Mouse (Mus musculus) neural tube, embryonic 11.5 days (tissue): ENCODE measurements around the gene Dnajb3. TPM values are rescaled to one million over a fixed set of nuclear protein-coding genes. Genes with fewer than 3 reads are reported as not detected.

Source experiments
- ATAC-seq: fragments of 200-750 bp; cut with Nextera tagmentation; 2 replicates; pipeline ENCODE4 v1.8.0; 2017; ENCODE audit warnings: moderate number of reproducible peaks, mild to moderate bottlenecking, moderate TSS enrichment, moderate library complexity; ENCODE audit not compliant: insufficient read depth, low FRiP score, low TSS enrichment
- DNase-seq: peaks from one replicate; pipeline ENCODE4 v3.0.0-alpha.2; 2015; ENCODE audit warnings: low spot score
- H3K27ac ChIP-seq: fragments of 300-500 bp; sonication (generic); 2 replicates; pipeline ENCODE4 v1.5.1; 2014; ENCODE audit warnings: low read depth, mild to moderate bottlenecking, low read length
- H3K27me3 ChIP-seq: fragments of 300-500 bp; sonication (generic); 2 replicates; pipeline ENCODE4 v1.6.1; 2014; ENCODE audit warnings: mild to moderate bottlenecking, low read length, mixed read lengths; ENCODE audit not compliant: control insufficient read depth, insufficient read depth
- H3K36me3 ChIP-seq: fragments of 300-500 bp; sonication (generic); 2 replicates; pipeline ENCODE4 v1.6.1; 2014; ENCODE audit warnings: mild to moderate bottlenecking, low read length, moderate library complexity, mixed read lengths; ENCODE audit not compliant: control insufficient read depth, insufficient read depth
- H3K4me1 ChIP-seq: fragments of 300-500 bp; sonication (generic); 2 replicates; pipeline ENCODE4 v1.6.1; 2014; ENCODE audit warnings: low read length, mixed read lengths; ENCODE audit not compliant: control insufficient read depth, insufficient read depth
- H3K4me2 ChIP-seq: fragments of 300-500 bp; sonication (generic); 2 replicates; pipeline ENCODE4 v1.6.1; 2014; ENCODE audit warnings: low read depth, mild to moderate bottlenecking, moderate library complexity
- H3K4me3 ChIP-seq: fragments of 300-500 bp; sonication (generic); 2 replicates; pipeline ENCODE4 v1.5.1; 2014; ENCODE audit warnings: low read depth, low read length
- H3K9ac ChIP-seq: fragments of 300-500 bp; sonication (generic); 2 replicates; pipeline ENCODE4 v1.6.1; 2014; ENCODE audit warnings: mild to moderate bottlenecking, low read length
- H3K9me3 ChIP-seq: fragments of 300-500 bp; sonication (generic); 2 replicates; pipeline ENCODE4 v1.6.1; 2016; ENCODE audit warnings: low read length; ENCODE audit not compliant: control insufficient read depth
- WGBS: fragments of 180-500 bp; shearing (Covaris S2); extraction: QIAGEN DNeasy Blood & Tissue Kit; methylation state at CpG from one replicate; pipeline ENCODE4 v1.1.7; 2014; 5-methylcytosine and 5-hydroxymethylcytosine counted together
- polyA plus RNA-seq: library from polyadenylated mRNA; unstranded; fragments of >200 nt; fragmentation: Nextera tagmentation; extraction: Ambion mirVana; gene quantifications from 2 replicates; pipeline ENCODE4 v1.2.1, GENCODE M21; 2014

The Dnajb3 gene
- polyA plus RNA-seq, 1 experiment from 2014 or later = 13.6 TPM

GRCm38 (mm10) chr1:88234248-88234610 lies 28.6 kb upstream of the Dnajb3 start:
- no peak overlapping the region for H3K4me3 ChIP-seq
- no peak overlapping the region for H3K9ac ChIP-seq
- H3K36me3 ChIP-seq = 0 out of 2 replicates have a peak, but pooled peaks cover 2% of the 10 kb centered on the region
- H3K4me2 ChIP-seq = no peak overlapping the region
- WGBS = 66% methylated on average over 4 of the region's 4 CpGs
- DNase-seq (no peak), ATAC-seq (no peak)
- H3K9me3 ChIP-seq = peaks cover 96% of the 10 kb centered on the region
- no peak overlapping the region for H3K27ac ChIP-seq
- H3K4me1 ChIP-seq = no peaks in the 10 kb centered on the region
- no peaks in the 10 kb centered on the region for H3K27me3 ChIP-seq

- H3K4me3 ChIP-seq = no peak overlapping the region
- DNase-seq = no peak
- no peaks in the 10 kb centered on the region for H3K36me3 ChIP-seq
- WGBS = 70% methylated on average over 14 of the region's 14 CpGs
- H3K4me2 ChIP-seq = no peak overlapping the region
- no peak overlapping the region for H3K27ac ChIP-seq
- no peak overlapping the region for H3K9ac ChIP-seq
- no peak for ATAC-seq
- no peaks in the 10 kb centered on the region for H3K27me3 ChIP-seq
- H3K9me3 ChIP-seq = peaks cover 92% of the 10 kb centered on the region
- no peaks in the 10 kb centered on the region for H3K4me1 ChIP-seq
Observed at GRCm38 (mm10) chr1:88233421-88234247, 28.1 kb upstream of the Dnajb3 start.

GRCm38 (mm10) chr1:88232664-88233380 lies 27.2 kb upstream of the Dnajb3 start:
- H3K27me3 ChIP-seq = no peaks in the 10 kb centered on the region
- H3K9me3 ChIP-seq = peaks cover 93% of the 10 kb centered on the region
- H3K9ac ChIP-seq = no peak overlapping the region

GRCm38 (mm10) chr1:88231803-88232499 lies 26.4 kb upstream of the Dnajb3 start:
- H3K4me3 ChIP-seq = no peak overlapping the region
- no peaks in the 10 kb centered on the region for H3K27me3 ChIP-seq
- DNase-seq = no peak
- no peak overlapping the region for H3K9ac ChIP-seq
- H3K36me3 ChIP-seq = no peaks in the 10 kb centered on the region
- ATAC-seq = no peak
- H3K27ac ChIP-seq = no peak overlapping the region
- H3K9me3 ChIP-seq = peaks cover 93% of the 10 kb centered on the region
- H3K4me1 ChIP-seq = no peaks in the 10 kb centered on the region
- no peak overlapping the region for H3K4me2 ChIP-seq
- 66% methylated on average over 7 of the region's 7 CpGs for WGBS

More at GRCm38 (mm10) chr1:88232664-88233380, 27.2 kb upstream of the Dnajb3 start:
- Histone ChIP-seq H3K4me3 (no peak overlapping the region), H3K4me2 (no peak overlapping the region), H3K36me3 (no peaks in the 10 kb centered on the region), H3K27ac (no peak overlapping the region), H3K4me1 (no peaks in the 10 kb centered on the region)
- 56% methylated on average over 3 of the region's 3 CpGs for WGBS
- ATAC-seq (no peak), DNase-seq (no peak)

GRCm38 (mm10) chr1:88230981-88231802 lies 25.6 kb upstream of the Dnajb3 start:
- H3K27me3 ChIP-seq = no peaks in the 10 kb centered on the region
- H3K4me3 ChIP-seq = no peak overlapping the region
- H3K9me3 ChIP-seq = peaks cover 96% of the 10 kb centered on the region
- no peak overlapping the region for H3K27ac ChIP-seq
- no peaks in the 10 kb centered on the region for H3K4me1 ChIP-seq
- H3K9ac ChIP-seq = no peak overlapping the region
- ATAC-seq (no peak), DNase-seq (no peak)
- 74% methylated on average over 6 of the region's 6 CpGs for WGBS
- H3K4me2 ChIP-seq = no peak overlapping the region
- no peaks in the 10 kb centered on the region for H3K36me3 ChIP-seq

- ATAC-seq = no peak
- H3K9me3 ChIP-seq = peaks cover 96% of the 10 kb centered on the region
- H3K27ac ChIP-seq = no peak overlapping the region
- no peak overlapping the region for H3K4me3 ChIP-seq
- no peaks in the 10 kb centered on the region for H3K27me3 ChIP-seq
- H3K9ac ChIP-seq = no peak overlapping the region
- no peak for DNase-seq
- H3K4me1 ChIP-seq = no peaks in the 10 kb centered on the region
- no peaks in the 10 kb centered on the region for H3K36me3 ChIP-seq
- H3K4me2 ChIP-seq = no peak overlapping the region
- WGBS = 71% methylated on average over 7 of the region's 7 CpGs
Observed at GRCm38 (mm10) chr1:88230421-88230820, 24.8 kb upstream of the Dnajb3 start.

- DNase-seq (no peak), ATAC-seq (no peak; the same call in 1 of the 2 replicates)
- peaks cover 94% of the 10 kb centered on the region for H3K9me3 ChIP-seq
- H3K4me1 ChIP-seq = no peaks in the 10 kb centered on the region
- H3K9ac ChIP-seq = no peak overlapping the region
- 84% methylated on average over 5 of the region's 5 CpGs for WGBS
- H3K4me2 ChIP-seq = no peak overlapping the region
- no peak overlapping the region for H3K4me3 ChIP-seq
- H3K27ac ChIP-seq = no peak overlapping the region
- H3K36me3 ChIP-seq = no peaks in the 10 kb centered on the region
- no peaks in the 10 kb centered on the region for H3K27me3 ChIP-seq
Observed at GRCm38 (mm10) chr1:88229986-88230385, 24.4 kb upstream of the Dnajb3 start.

- Histone ChIP-seq H3K4me3 (no peak overlapping the region), H3K36me3 (no peaks in the 10 kb centered on the region), H3K27me3 (no peaks in the 10 kb centered on the region), H3K4me2 (no peak overlapping the region), H3K9ac (no peak overlapping the region), H3K4me1 (no peaks in the 10 kb centered on the region), H3K27ac (no peak overlapping the region), H3K9me3 (peaks cover 90% of the 10 kb centered on the region)
- DNase-seq = no peak
- 85% methylated on average over 3 of the region's 3 CpGs for WGBS
- no peak for ATAC-seq
Observed at GRCm38 (mm10) chr1:88229566-88229965, 24.0 kb upstream of the Dnajb3 start.
